Mouse (Mus musculus) cerebellum, postnatal 25 days (tissue): Measurements from ENCODE around the gene 4932438A13Rik.

ENCODE experiments used
- DNase-seq, 2 experiments: peaks; one replicate each; pipeline ENCODE4 v3.0.0; 2021; ENCODE audit warnings: mixed read lengths in 2 of 2

The 4932438A13Rik gene

GRCm38 (mm10) chr3:36862721-36863275 lies at the start of gene 4932438A13Rik:
Gene 4932438A13Rik, plus strand, starts transcription at chr3:36863104.
- DNase-seq, result peak; percentile 99 to 100

GRCm38 (mm10) chr3:36816633-36817032 lies 46.3 kb upstream of the 4932438A13Rik start:
- no peak for DNase-seq

DNA sequence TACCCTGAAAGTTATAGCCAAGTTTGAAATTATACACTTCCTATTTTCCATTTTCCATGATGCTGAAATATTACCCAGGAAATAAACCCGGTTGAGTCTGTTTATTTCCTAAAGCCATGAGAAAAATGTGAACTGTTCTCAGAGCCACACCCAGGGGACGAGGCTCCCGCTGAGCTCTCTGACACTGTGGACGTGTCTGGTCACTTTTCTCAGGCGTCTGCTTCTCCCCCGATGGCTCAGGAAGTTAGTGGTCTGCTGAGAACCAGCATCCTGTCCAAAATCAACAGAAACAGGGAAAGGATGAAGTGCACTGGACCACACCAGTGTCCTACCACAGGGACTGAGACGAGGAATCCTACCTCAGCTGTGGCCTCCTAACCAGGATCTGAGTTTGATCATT lies 43.5 kb upstream of the 4932438A13Rik start:
- no peak for DNase-seq

- no peak for DNase-seq
Observed at GRCm38 (mm10) chr3:36821037-36821436, 41.9 kb upstream of the 4932438A13Rik start.

DNA sequence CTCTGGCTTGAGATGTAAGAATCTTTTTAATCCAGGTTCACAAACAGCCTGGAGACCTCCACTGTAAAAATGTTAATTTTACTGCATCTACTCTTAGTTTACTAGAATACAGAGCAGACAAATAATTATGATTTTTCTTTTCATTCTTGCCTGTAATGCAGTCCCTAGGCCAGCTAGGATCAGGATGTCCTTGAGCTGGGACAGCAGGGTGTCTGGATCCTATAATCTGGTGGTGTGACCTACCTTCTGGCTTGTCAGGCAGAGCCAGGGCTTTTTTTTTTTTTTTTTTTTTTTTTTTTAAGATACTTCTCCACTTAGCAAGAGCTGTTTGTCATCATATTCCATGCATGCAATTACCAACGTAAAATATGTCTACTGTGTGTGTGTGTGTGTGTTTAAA lies 37.8 kb upstream of the 4932438A13Rik start:
- peak; percentile 16 to 38 for DNase-seq

- DNase-seq, result peak; percentile 10 to 18
Observed at GRCm38 (mm10) chr3:36825554-36825953, 37.4 kb upstream of the 4932438A13Rik start.

- DNase-seq, result peak; percentile 18 to 29
Observed at GRCm38 (mm10) chr3:36827274-36828025, 35.5 kb upstream of the 4932438A13Rik start.

DNA sequence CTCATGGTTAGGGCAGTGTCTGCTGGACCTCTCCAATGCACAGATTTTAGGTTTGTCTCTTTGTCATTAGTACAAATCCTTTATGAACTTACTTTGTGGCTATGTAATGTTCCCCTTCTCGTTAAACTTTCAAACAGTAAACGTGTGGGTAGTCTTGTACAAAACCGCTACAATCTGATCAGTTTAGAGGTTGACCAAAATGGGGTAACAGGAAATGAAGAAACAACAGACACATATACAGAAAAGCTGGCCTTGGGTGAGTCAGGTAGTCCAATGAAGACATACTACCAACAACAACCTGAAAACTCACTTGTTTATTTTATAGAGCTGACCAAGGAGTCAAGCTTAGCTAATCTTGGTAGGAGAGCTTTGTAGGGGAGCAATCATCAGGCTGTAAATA lies 32.7 kb upstream of the 4932438A13Rik start:
- no peak for DNase-seq

DNA sequence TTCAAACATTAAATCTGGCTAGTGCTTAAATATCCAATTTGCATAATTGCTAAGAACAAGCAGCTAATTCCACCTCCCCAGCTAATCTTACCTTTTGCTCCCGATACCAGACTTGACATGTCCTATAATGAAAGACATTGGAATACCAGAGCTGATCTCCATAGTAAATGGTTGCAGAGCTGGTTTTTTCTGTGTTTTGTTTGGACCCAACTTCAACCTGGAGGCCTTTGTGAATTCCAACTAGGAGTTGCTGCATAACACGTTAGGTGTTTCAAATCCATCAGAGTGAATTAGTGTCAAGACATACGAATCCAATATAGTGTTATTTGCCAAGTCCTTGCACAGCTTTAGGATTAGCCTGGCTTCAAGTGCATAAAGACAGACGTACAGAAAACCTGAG lies 28.5 kb upstream of the 4932438A13Rik start:
- no peak for DNase-seq

DNA sequence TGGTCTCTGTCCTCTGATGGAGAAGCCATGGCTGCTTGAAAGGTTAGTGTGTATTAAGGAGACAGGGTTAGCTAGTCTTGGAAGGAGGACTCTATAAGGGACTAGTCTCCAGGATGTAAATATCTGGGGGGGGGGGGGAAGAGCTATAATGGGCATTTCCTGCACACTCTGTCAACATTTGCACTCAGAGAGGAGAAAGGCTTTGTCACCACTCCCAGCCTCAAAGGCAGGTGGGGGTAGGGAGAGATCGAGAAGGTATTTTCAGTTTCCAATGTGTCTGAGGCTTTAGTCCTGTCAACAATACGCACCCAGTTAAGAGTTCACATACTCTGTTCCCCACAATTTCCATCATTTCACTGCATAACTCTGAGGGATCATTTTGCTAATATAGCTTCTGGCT lies 28.1 kb upstream of the 4932438A13Rik start:
- no peak for DNase-seq

DNA sequence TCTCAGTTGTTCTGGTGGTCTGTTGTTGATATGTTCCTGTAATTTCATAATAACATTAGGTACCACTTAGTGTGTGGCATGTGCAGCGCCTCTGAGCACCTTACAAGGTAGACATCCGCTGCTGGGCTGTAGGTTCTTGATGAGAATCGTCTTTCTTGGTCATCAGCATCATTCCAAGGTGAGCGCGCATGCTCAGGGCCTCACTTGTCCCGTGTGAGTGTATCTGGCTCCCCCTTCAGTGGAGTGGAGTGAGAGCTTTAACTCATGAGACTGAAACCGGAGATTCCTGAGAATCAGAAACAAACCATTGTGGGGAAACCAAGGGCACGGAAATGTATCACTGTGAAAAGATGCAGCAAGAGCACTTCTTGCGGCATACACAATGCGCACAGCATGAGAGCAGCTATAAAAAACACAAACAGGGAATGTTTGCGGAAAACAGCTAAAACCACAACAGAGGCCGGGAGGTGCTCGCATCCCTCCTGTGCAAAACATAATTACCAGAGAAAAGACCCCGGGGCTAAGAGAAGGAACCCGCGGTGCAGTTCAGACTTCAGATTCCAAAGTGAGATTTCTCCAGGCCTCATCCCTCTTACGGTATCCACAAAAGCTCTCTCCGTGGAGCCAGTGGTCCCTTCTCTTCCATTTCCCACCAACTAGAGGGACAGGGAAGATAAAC lies 27.2 kb upstream of the 4932438A13Rik start:
- DNase-seq, result peak; percentile 37 to 53

- no peak for DNase-seq
Observed at GRCm38 (mm10) chr3:36836833-36837232, 26.1 kb upstream of the 4932438A13Rik start.

DNA sequence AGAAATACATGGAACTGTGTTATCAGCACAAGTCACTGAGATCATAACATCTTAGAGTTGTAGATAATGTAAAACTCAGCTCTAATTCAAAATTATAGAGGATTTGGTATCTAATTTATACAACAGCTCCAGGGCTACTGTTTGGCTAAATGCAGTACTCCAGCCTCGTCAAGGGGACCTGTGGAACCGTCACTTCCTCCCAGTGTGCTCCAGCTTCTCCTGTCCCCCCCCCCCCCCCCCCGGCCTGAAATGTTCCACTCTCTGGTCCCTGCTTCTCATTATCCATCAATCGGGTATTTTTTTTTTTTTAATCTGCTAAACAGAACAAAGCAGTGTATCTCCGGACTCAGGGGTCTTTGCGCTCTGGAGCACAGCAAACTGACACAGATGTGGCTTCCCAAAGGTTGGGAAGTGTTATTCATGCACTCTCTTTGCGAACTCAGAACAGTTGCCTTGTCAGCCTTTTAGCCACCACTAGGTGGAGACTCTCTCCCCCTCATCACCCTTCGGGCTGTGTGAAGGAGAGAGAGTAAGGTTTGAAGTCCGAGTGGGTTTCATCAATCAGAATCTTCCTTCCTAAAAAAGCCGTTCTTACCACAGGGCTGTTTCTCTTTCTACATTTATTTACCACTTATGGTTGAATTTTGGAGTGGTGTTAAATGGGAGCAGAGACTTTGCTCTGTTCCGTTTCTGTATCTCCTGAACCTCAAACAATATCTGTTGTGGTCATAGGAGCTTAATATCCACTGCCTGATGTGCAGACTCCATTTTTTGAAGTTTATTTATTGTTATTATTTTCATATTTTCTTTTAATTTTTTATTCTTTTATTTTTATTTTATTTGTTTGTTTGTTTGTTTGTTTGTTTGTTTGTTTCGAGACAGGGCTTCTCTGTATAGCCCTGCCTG lies 22.0 kb upstream of the 4932438A13Rik start:
- DNase-seq, result peak; percentile 50 to 70

DNA sequence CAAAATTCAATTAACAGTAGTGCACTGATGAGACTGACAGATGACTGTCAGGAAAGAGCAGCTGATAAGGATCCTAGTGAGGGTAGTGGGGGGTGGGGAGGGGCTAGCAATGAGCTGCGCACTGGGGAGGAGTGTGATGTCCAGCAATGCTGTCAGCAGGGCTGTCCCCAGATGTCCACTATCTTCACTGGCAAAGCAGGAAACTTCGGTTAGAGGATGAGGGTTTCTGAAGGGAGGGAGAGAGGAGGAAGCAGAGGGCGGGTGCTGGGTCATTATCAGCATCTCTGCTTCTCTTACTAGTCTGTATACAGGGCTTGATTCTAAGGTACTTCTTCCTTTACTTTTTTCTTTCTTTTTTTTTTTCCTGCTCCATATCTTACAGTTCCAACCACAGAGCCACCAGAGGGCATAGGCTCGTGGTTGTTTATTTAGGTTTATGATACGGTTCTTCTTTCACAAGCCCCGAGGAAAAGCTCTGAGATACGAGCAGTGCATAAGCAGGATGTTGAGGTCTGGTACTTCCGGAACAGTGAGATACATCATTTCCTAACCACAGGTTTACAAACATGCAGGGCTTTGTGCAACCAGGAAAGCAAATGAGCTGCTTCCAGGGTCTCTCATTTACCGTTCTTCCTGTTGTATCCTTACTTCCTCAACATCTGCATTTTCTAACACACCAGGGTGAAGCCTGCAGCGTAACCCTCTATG lies 9.0 kb upstream of the 4932438A13Rik start:
- no peak for DNase-seq

GRCm38 (mm10) chr3:36861411-36862410 lies 1.2 kb upstream of the 4932438A13Rik start:
- no peak for DNase-seq

GRCm38 (mm10) chr3:36863427-36863826 lies 523 bp downstream of the 4932438A13Rik start:
- DNase-seq, result no peak

DNA sequence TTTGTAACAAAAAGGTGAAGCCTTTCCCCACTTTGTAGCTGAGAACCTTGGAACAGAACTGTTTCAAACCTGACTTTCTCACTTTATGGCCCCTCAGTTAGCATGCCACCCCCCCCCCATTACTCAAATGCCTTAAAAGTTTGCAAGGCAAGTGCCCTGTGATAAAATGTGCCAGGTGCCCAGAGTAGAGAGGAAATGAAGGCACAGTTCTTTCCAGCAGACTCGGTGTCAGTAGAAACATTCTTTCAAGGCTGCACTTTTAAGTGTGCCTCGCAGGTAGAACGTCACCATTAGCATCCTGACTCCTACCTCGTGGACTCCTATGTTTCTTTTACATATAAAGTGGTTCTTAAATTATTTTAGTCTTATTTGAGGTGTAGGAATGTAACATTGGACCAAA lies 977 bp downstream of the 4932438A13Rik start:
- DNase-seq, result no peak

DNA sequence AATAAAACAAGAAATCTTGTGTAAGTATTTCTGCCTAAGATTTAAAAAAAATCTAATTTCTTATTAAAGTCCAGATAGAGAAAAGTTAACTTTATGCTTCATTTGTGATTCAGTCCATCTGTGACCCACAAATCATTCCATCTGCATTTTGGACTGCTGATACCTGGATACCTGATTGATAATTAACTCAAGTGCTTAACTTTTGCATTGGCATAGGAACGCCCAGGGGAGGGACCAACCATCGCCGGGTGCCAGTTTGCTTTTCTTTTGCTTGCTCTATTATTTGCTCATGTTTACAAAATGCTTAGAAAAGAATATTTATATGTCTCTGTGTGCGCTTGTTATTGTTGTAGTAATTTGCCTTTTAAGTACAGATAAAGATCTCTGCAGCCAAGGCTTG lies 1.6 kb downstream of the 4932438A13Rik start:
- no peak for DNase-seq

DNA sequence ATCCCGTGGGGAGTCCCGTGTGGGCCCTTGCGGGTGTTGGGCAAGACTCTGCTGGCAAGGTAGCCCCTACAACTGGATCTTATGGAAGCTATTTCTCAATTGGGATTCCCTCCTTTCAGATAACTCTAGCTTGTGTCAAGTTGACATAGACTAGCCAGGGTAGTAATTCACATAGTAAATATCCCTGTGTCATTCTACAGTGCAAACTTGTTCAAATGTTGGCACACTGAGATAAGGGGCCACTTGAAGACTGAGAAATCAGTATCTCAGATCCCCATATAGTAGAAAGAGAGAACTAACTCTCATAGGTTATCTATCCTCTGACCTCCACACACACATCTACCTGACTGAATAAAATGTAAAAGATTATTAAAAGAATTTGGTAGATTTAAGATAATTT lies 42.5 kb downstream of the 4932438A13Rik start:
- DNase-seq, result no peak

- no peak for DNase-seq
Observed at GRCm38 (mm10) chr3:36917832-36918231, 54.9 kb downstream of the 4932438A13Rik start.

GRCm38 (mm10) chr3:36918322-36918721 lies 55.4 kb downstream of the 4932438A13Rik start:
- no peak for DNase-seq
